Comparison of ENCODE assay signal across 8 mouse cellular contexts in the genomic region with DNA sequence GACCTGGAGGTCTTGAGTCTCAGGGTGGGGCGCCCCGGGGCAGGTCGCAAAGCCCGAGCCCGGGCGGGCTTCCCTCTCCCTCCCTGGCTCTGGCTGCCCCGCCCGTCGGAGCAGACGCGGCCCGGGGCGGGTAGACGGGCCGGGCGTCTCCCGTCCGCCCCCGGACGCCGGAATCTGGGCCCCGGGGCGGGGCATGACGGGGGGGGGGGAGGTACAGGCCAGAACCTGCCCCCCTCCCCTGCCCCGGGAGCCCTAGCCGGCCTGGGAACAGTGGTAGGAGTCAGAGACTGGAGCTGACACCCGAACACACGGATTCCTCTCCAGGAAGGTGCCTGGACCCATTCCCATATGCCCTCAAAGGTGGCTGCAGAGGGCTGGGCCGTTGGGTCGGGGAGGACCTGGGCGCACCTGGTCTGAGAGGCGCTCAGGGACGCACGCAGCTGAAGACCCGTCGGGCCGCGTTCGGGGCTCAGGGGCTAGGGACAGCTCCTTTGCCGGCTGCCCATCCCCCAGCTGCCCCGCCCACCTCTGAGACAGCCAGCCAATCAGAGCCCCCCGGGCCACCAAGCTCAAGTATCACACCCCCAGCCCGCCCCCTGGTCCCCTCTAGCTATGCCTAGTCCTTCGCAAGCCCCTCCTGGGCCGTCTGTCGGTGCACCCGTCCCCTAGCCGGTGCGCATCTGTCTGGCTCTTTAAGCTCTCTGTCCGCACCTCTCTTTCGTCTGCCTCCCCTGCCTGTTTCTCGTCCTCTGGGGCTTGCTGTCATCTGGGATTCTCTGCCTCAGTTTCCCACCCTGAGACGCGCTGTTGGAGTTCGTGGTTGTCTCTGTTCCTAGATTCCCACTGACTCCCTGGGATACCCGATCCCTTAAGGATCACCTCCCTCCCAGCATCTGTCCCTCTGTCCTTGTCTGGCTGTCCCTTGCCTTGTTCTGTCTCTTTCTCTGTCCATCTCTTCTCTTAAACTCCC. TPM values are rescaled to one million over a fixed set of nuclear protein-coding genes. Genes with fewer than 3 reads are reported as not detected.
DNase-seq lines count a peak whose midpoint lies in the region; ATAC-seq and TF ChIP-seq lines count a peak whose summit lies in the region.

No protein-coding gene starts in this region.

- H3K36me3 ChIP-seq in hindbrain, postnatal 0 days (ENCODE audit: insufficient read depth, low read length), result no peaks in the 10 kb centered on the region
- H3K36me3 ChIP-seq in liver, embryonic 12.5 days, result no peaks in the 10 kb centered on the region

- intact Hi-C loops in gastrocnemius, adult 2 months (cut with DNase I), result no loop called here

- no peaks in the 10 kb centered on the region for H3K9me3 ChIP-seq in hindbrain, postnatal 0 days (ENCODE audit: low read length)
- H3K9me3 ChIP-seq in liver, embryonic 12.5 days (replicated peaks), result no peaks in the 10 kb centered on the region

- no peak for TF ChIP-seq CTCF in gastrocnemius, adult 2 months (IDR thresholded peaks at IDR 0.05)
- TF ChIP-seq CTCF in hindbrain, postnatal 0 days (IDR thresholded peaks at IDR 0.05; ENCODE audit: low read depth), result no peak

- WGBS in hindbrain, postnatal 0 days, result 1% methylated on average over 39 of the region's 56 CpGs
- WGBS in liver, embryonic 12.5 days (ENCODE audit: insufficient replicate concordance), result 2% methylated on average over 53 of the region's 56 CpGs

- H3K4me3 ChIP-seq in gastrocnemius, adult 2 months, result peak overlapping the region; percentile 75
- H3K4me3 ChIP-seq in hindbrain, postnatal 0 days (ENCODE audit: low read length), result peak overlapping the region; percentile 33
- peak overlapping the region; percentile 44 for H3K4me3 ChIP-seq in liver, embryonic 12.5 days

- H3K4me1 ChIP-seq in hindbrain, postnatal 0 days (ENCODE audit: insufficient read depth, low read length), result 0 out of 2 replicates have a peak, but pooled peaks cover 3% of the 10 kb centered on the region
- H3K4me1 ChIP-seq in liver, embryonic 12.5 days, result peaks cover 20% of the 10 kb centered on the region

- H3K9ac ChIP-seq in hindbrain, postnatal 0 days (replicated peaks; ENCODE audit: low read length), result peak overlapping the region; percentile 33; the same call in 1 of the 2 replicates
- peak overlapping the region; percentile 17; the same call in 1 of the 2 replicates for H3K9ac ChIP-seq in liver, embryonic 12.5 days

- H3K4me2 ChIP-seq in hindbrain, postnatal 0 days (ENCODE audit: low read depth, low read length), result peak overlapping the region; percentile 52
- peak overlapping the region; percentile 66 for H3K4me2 ChIP-seq in liver, embryonic 12.5 days

- peak overlapping the region; percentile 56 for H3K27ac ChIP-seq in gastrocnemius, adult 2 months
- no peak overlapping the region for H3K27ac ChIP-seq in hindbrain, postnatal 0 days
- H3K27ac ChIP-seq in liver, embryonic 12.5 days, result no peak overlapping the region

- DNase-seq in adrenal gland, adult 18-20 months (ENCODE audit: low spot score in 2 of 2), result peak; percentile 43 to 53
- no peak for DNase-seq in adrenal gland, postnatal 4 days (ENCODE audit: low spot score in 2 of 2)
- peak; percentile 75 for DNase-seq in adrenal gland, postnatal 10 days
- peak; percentile 72 for DNase-seq in gastrocnemius, adult 2 months
- DNase-seq in hindbrain, postnatal 0 days (ENCODE audit: low spot score), result peak; percentile 67
- DNase-seq in neural tube, embryonic 10.5 days (ENCODE audit: extremely low spot score, low spot score), result peak; percentile 84
- DNase-seq in urinary bladder, postnatal 14 days (ENCODE audit: low spot score), result peak; percentile 70

- ATAC-seq in hindbrain, postnatal 0 days, result peak; percentile 75
- peak; percentile 41 for ATAC-seq in liver, embryonic 12.5 days

- H3K27me3 ChIP-seq in hindbrain, postnatal 0 days (ENCODE audit: insufficient read depth, low read length), result peaks cover 34% of the 10 kb centered on the region
- H3K27me3 ChIP-seq in liver, embryonic 12.5 days (replicated peaks), result peaks cover 96% of the 10 kb centered on the region

RNA-seq across cellular contexts. Expression of a gene that starts 5.5 kb away (rescaled TPM):
- total RNA-seq in adrenal gland, adult 18-20 months (2021), result under 1 TPM; 0.17 to 0.51 TPM
- under 1 TPM; 0.14 to 0.31 TPM for total RNA-seq in adrenal gland, postnatal 4 days (2021)
- total RNA-seq in adrenal gland, postnatal 10 days (2021), result under 1 TPM; 0.12 to 0.18 TPM
- total RNA-seq in gastrocnemius, adult 2 months (2021), result not detected
- total RNA-seq in hindbrain, postnatal 0 days (2014; rRNA removed), result 2.0 TPM in 1 of 2 replicates, not detected in the other
- polyA plus RNA-seq in hindbrain, postnatal 0 days (2015; fragmentation: Nextera tagmentation; extraction: Ambion mirVana), result 1.1 and 1.3 TPM in 2 replicates
- polyA plus RNA-seq in liver, embryonic 12.5 days (2016; fragmentation: Nextera tagmentation; extraction: Ambion mirVana), result 0.06 TPM in 1 of 2 replicates, not detected in the other

RNA-seq across cellular contexts. Expression of a gene that starts 5.6 kb away (rescaled TPM):
- total RNA-seq in adrenal gland, adult 18-20 months (2021), result not detected
- total RNA-seq in adrenal gland, postnatal 4 days (2021), result not detected
- not detected for total RNA-seq in adrenal gland, postnatal 10 days (2021)
- not detected for total RNA-seq in gastrocnemius, adult 2 months (2021)
- not detected in 2 replicates for total RNA-seq in hindbrain, postnatal 0 days (2014; rRNA removed)
- 0.53 TPM in 1 of 2 replicates, not detected in the other for polyA plus RNA-seq in hindbrain, postnatal 0 days (2015; fragmentation: Nextera tagmentation; extraction: Ambion mirVana)
- 0.46 TPM in 1 of 2 replicates, not detected in the other for polyA plus RNA-seq in liver, embryonic 12.5 days (2016; fragmentation: Nextera tagmentation; extraction: Ambion mirVana)

RNA-seq across cellular contexts. Expression of a gene that starts 6.0 kb away (rescaled TPM):
- not detected for total RNA-seq in adrenal gland, adult 18-20 months (2021)
- total RNA-seq in adrenal gland, postnatal 4 days (2021), result not detected
- total RNA-seq in adrenal gland, postnatal 10 days (2021), result not detected
- not detected for total RNA-seq in gastrocnemius, adult 2 months (2021)
- total RNA-seq in hindbrain, postnatal 0 days (2014; rRNA removed), result not detected in 2 replicates
- not detected in 2 replicates for polyA plus RNA-seq in hindbrain, postnatal 0 days (2015; fragmentation: Nextera tagmentation; extraction: Ambion mirVana)
- polyA plus RNA-seq in liver, embryonic 12.5 days (2016; fragmentation: Nextera tagmentation; extraction: Ambion mirVana), result not detected in 2 replicates

RNA-seq across cellular contexts. Expression of a gene that starts 12.3 kb away (rescaled TPM):
- total RNA-seq in adrenal gland, adult 18-20 months (2021), result 10 to 100 TPM in 1 of 2 experiments, 1 to 10 TPM in 1; 6.5 to 12.1 TPM
- total RNA-seq in adrenal gland, postnatal 4 days (2021), result 1 to 10 TPM; 7.1 to 9.0 TPM
- total RNA-seq in adrenal gland, postnatal 10 days (2021), result 10 to 100 TPM; 10.4 to 11.3 TPM
- 10 to 100 TPM in 1 of 2 experiments, 1 to 10 TPM in 1; 8.0 to 10.6 TPM for total RNA-seq in gastrocnemius, adult 2 months (2021)
- 13.7 and 13.9 TPM in 2 replicates for total RNA-seq in hindbrain, postnatal 0 days (2014; rRNA removed)
- polyA plus RNA-seq in hindbrain, postnatal 0 days (2015; fragmentation: Nextera tagmentation; extraction: Ambion mirVana), result 16.8 and 18.2 TPM in 2 replicates
- polyA plus RNA-seq in liver, embryonic 12.5 days (2016; fragmentation: Nextera tagmentation; extraction: Ambion mirVana), result 18.9 and 19.2 TPM in 2 replicates

RNA-seq across cellular contexts. Expression of a gene that starts 15.5 kb away (rescaled TPM):
- 100 to 1,000 TPM; 849 to 923 TPM for total RNA-seq in adrenal gland, adult 18-20 months (2021)
- total RNA-seq in adrenal gland, postnatal 4 days (2021), result 1,000 to 10,000 TPM; 1,263 to 1,302 TPM
- total RNA-seq in adrenal gland, postnatal 10 days (2021), result 1,000 to 10,000 TPM; 1,057 to 1,113 TPM
- 100 to 1,000 TPM; 483 to 569 TPM for total RNA-seq in gastrocnemius, adult 2 months (2021)
- total RNA-seq in hindbrain, postnatal 0 days (2014; rRNA removed), result 145 and 147 TPM in 2 replicates
- polyA plus RNA-seq in hindbrain, postnatal 0 days (2015; fragmentation: Nextera tagmentation; extraction: Ambion mirVana), result 304 and 315 TPM in 2 replicates
- 397 and 413 TPM in 2 replicates for polyA plus RNA-seq in liver, embryonic 12.5 days (2016; fragmentation: Nextera tagmentation; extraction: Ambion mirVana)

Comparison
In these comparisons a context has a peak if more than half of its experiments do, and no peak if none do; other contexts are left out.
1. DNase-seq: peak in adrenal gland, adult 18-20 months (2 of 2), adrenal gland, postnatal 10 days (single experiment), gastrocnemius, adult 2 months (single experiment), hindbrain, postnatal 0 days (single experiment), neural tube, embryonic 10.5 days (single experiment) and urinary bladder, postnatal 14 days (single experiment); none in adrenal gland, postnatal 4 days (0 of 2).
2. Peak in every context shown above with its lines, with median percentiles within 50 percentile points of each other: H3K4me3 ChIP-seq.